Mouse (Mus musculus): ENCODE data around the gene Nr1h3. TPM values are rescaled to one million over a fixed set of nuclear protein-coding genes. Genes with fewer than 3 reads are reported as not detected.

The Nr1h3 gene
- polyA plus RNA-seq, 2 experiments, result 1.5 to 3.4 TPM

- H3K36me3 ChIP-seq (ENCODE audit: control insufficient read depth, insufficient read depth, low read length), result peaks cover 57% of the 10 kb centered on the region
- no peak for DNase-seq (ENCODE audit: low spot score)
- H3K4me1 ChIP-seq (ENCODE audit: control insufficient read depth, insufficient read depth, low read length), result no peaks in the 10 kb centered on the region
- H3K9me3 ChIP-seq (ENCODE audit: control insufficient read depth, low read length), result no peaks in the 10 kb centered on the region
- no peak for ATAC-seq (ENCODE audit: low FRiP score, low read depth)
- no peak overlapping the region for H3K27ac ChIP-seq (replicated peaks; ENCODE audit: low read depth, low read length)
- no peak overlapping the region for H3K4me2 ChIP-seq (replicated peaks; ENCODE audit: low read depth, low read length, severe bottlenecking)
- TF ChIP-seq POLR2A (IDR thresholded peaks at IDR 0.05; ENCODE audit: borderline replicate concordance, extremely low read depth, insufficient read depth, insufficient read length), result no peak
- no peak overlapping the region for H3K9ac ChIP-seq (ENCODE audit: low read depth, low read length, severe bottlenecking)
- 90% methylated on average over 11 of the region's 11 CpGs for WGBS
- no peak overlapping the region for H3K4me3 ChIP-seq (replicated peaks; ENCODE audit: low read length)
- no peaks in the 10 kb centered on the region for H3K27me3 ChIP-seq (ENCODE audit: control insufficient read depth, insufficient read depth, low read length)
These were observed 59.2 kb downstream of the Nr1h3 start for GRCm38 (mm10) chr2:91143401-91143800.

- Histone ChIP-seq H3K9me3 (ENCODE audit: control insufficient read depth, low read length) (no peaks in the 10 kb centered on the region), H3K4me1 (ENCODE audit: control insufficient read depth, insufficient read depth, low read length) (no peaks in the 10 kb centered on the region), H3K4me3 (replicated peaks; ENCODE audit: low read length) (no peak overlapping the region), H3K9ac (ENCODE audit: low read depth, low read length, severe bottlenecking) (no peak overlapping the region), H3K36me3 (ENCODE audit: control insufficient read depth, insufficient read depth, low read length) (peaks cover 60% of the 10 kb centered on the region), H3K27me3 (ENCODE audit: control insufficient read depth, insufficient read depth, low read length) (no peaks in the 10 kb centered on the region), H3K27ac (replicated peaks; ENCODE audit: low read depth, low read length) (no peak overlapping the region), H3K4me2 (replicated peaks; ENCODE audit: low read depth, low read length, severe bottlenecking) (no peak overlapping the region)
- no peak for TF ChIP-seq POLR2A (IDR thresholded peaks at IDR 0.05; ENCODE audit: borderline replicate concordance, extremely low read depth, insufficient read depth, insufficient read length)
- DNase-seq (ENCODE audit: low spot score), result no peak
- 83% methylated on average over 6 of the region's 6 CpGs for WGBS
- ATAC-seq (ENCODE audit: low FRiP score, low read depth), result no peak
These were observed 59.7 kb downstream of the Nr1h3 start for GRCm38 (mm10) chr2:91142920-91143319.

- WGBS, result 74% methylated on average over 8 of the region's 8 CpGs
These were observed 62.9 kb downstream of the Nr1h3 start for GRCm38 (mm10) chr2:91139764-91140163.

GRCm38 (mm10) chr2:91139311-91139710 is 63.3 kb downstream of the Nr1h3 start:
- no peak for ATAC-seq (ENCODE audit: low FRiP score, low read depth)
- H3K9me3 ChIP-seq (ENCODE audit: control insufficient read depth, low read length), result no peaks in the 10 kb centered on the region
- H3K27me3 ChIP-seq (ENCODE audit: control insufficient read depth, insufficient read depth, low read length), result no peaks in the 10 kb centered on the region
- H3K27ac ChIP-seq (replicated peaks; ENCODE audit: low read depth, low read length), result no peak overlapping the region
- 68% methylated on average over 5 of the region's 5 CpGs for WGBS
- H3K9ac ChIP-seq (ENCODE audit: low read depth, low read length, severe bottlenecking), result no peak overlapping the region
- no peak overlapping the region for H3K4me2 ChIP-seq (replicated peaks; ENCODE audit: low read depth, low read length, severe bottlenecking)
- no peak for DNase-seq (ENCODE audit: low spot score)
- H3K4me1 ChIP-seq (ENCODE audit: control insufficient read depth, insufficient read depth, low read length), result no peaks in the 10 kb centered on the region
- H3K4me3 ChIP-seq (replicated peaks; ENCODE audit: low read length), result no peak overlapping the region
- no peak for TF ChIP-seq POLR2A (IDR thresholded peaks at IDR 0.05; ENCODE audit: borderline replicate concordance, extremely low read depth, insufficient read depth, insufficient read length)
- H3K36me3 ChIP-seq (ENCODE audit: control insufficient read depth, insufficient read depth, low read length), result peaks cover 52% of the 10 kb centered on the region

More at GRCm38 (mm10) chr2:91139764-91140163, 62.9 kb downstream of the Nr1h3 start:
- Histone ChIP-seq H3K9me3 (ENCODE audit: control insufficient read depth, low read length) (no peaks in the 10 kb centered on the region), H3K4me2 (replicated peaks; ENCODE audit: low read depth, low read length, severe bottlenecking) (no peak overlapping the region), H3K27ac (replicated peaks; ENCODE audit: low read depth, low read length) (no peak overlapping the region), H3K4me3 (replicated peaks; ENCODE audit: low read length) (no peak overlapping the region), H3K9ac (ENCODE audit: low read depth, low read length, severe bottlenecking) (no peak overlapping the region), H3K4me1 (ENCODE audit: control insufficient read depth, insufficient read depth, low read length) (no peaks in the 10 kb centered on the region), H3K36me3 (ENCODE audit: control insufficient read depth, insufficient read depth, low read length) (peaks cover 52% of the 10 kb centered on the region), H3K27me3 (ENCODE audit: control insufficient read depth, insufficient read depth, low read length) (no peaks in the 10 kb centered on the region)
- DNase-seq (ENCODE audit: low spot score), result no peak
- no peak for TF ChIP-seq POLR2A (IDR thresholded peaks at IDR 0.05; ENCODE audit: borderline replicate concordance, extremely low read depth, insufficient read depth, insufficient read length)
- ATAC-seq (ENCODE audit: low FRiP score, low read depth), result no peak

GRCm38 (mm10) chr2:91137481-91137880 is 65.2 kb downstream of the Nr1h3 start:
- TF ChIP-seq POLR2A (IDR thresholded peaks at IDR 0.05; ENCODE audit: borderline replicate concordance, extremely low read depth, insufficient read depth, insufficient read length), result no peak

More at GRCm38 (mm10) chr2:91137481-91137880, 65.2 kb downstream of the Nr1h3 start:
- Histone ChIP-seq H3K27me3 (ENCODE audit: control insufficient read depth, insufficient read depth, low read length) (no peaks in the 10 kb centered on the region), H3K4me2 (replicated peaks; ENCODE audit: low read depth, low read length, severe bottlenecking) (no peak overlapping the region), H3K36me3 (ENCODE audit: control insufficient read depth, insufficient read depth, low read length) (peaks cover 41% of the 10 kb centered on the region), H3K4me1 (ENCODE audit: control insufficient read depth, insufficient read depth, low read length) (no peaks in the 10 kb centered on the region), H3K9me3 (ENCODE audit: control insufficient read depth, low read length) (no peaks in the 10 kb centered on the region), H3K9ac (ENCODE audit: low read depth, low read length, severe bottlenecking) (no peak overlapping the region), H3K4me3 (replicated peaks; ENCODE audit: low read length) (no peak overlapping the region), H3K27ac (replicated peaks; ENCODE audit: low read depth, low read length) (no peak overlapping the region)
- ATAC-seq (ENCODE audit: low FRiP score, low read depth) (no peak), DNase-seq (ENCODE audit: low spot score) (no peak)
- WGBS, result 75% methylated on average over 6 of the region's 6 CpGs
